Mouse (Mus musculus): ENCODE results near the gene Oip5. TPM values are rescaled to one million over a fixed set of nuclear protein-coding genes. Genes with fewer than 3 reads are reported as not detected.

The Oip5 gene
- polyA plus RNA-seq, 1 experiment = 53.0 TPM

GRCm38 (mm10) chr2:119581571-119581970 lies 36.7 kb downstream of the Oip5 start:
- H3K27ac ChIP-seq (ENCODE audit: insufficient read depth, low read length) = no peak overlapping the region
- no peak overlapping the region for H3K4me3 ChIP-seq (ENCODE audit: low read depth, low read length)
- TF ChIP-seq POLR2A (IDR thresholded peaks at IDR 0.05; ENCODE audit: insufficient read depth, low read length) (no peak), CTCF (IDR thresholded peaks at IDR 0.05; ENCODE audit: low read depth, low read length) (no peak), EP300 (IDR thresholded peaks at IDR 0.05; ENCODE audit: insufficient read depth, low read depth, low read length) (no peak)
- H3K4me1 ChIP-seq (ENCODE audit: control insufficient read depth, insufficient read depth, low read length) = no peaks in the 10 kb centered on the region
- H3K36me3 ChIP-seq (ENCODE audit: control insufficient read depth, insufficient read depth, low read length, poor library complexity, severe bottlenecking) = no peaks in the 10 kb centered on the region; the same call in 1 of the 2 replicates
- H3K27me3 ChIP-seq (ENCODE audit: control insufficient read depth, insufficient read depth, low read length, poor library complexity, severe bottlenecking) = no peaks in the 10 kb centered on the region
- no peak overlapping the region for H3K9ac ChIP-seq (ENCODE audit: low read depth, poor library complexity, severe bottlenecking)
- no peaks in the 10 kb centered on the region for H3K9me3 ChIP-seq (replicated peaks; ENCODE audit: control insufficient read depth, insufficient read depth, low read length, poor library complexity, severe bottlenecking)

DNA sequence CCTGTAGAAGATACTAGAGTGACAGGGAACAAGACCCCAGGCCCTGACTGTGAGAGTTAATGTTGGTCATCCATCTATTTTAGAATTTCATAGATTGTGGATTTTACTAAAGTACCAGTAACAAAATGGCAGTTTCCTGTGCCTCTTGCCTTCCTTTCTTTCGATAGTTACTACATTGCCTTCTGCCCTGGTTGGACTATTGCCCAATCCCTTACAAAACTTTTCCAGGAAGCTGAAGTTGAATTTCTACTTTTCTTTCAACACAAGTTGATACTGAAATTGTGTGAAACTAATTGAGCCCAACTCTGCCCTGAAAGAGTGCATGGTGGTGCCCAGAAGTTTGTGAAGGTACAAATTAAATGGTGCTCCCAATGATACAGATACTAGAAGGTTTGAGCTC lies 45.8 kb downstream of the Oip5 start:
- no peaks in the 10 kb centered on the region for H3K27me3 ChIP-seq (ENCODE audit: control insufficient read depth, insufficient read depth, low read length, poor library complexity, severe bottlenecking)
- H3K36me3 ChIP-seq (ENCODE audit: control insufficient read depth, insufficient read depth, low read length, poor library complexity, severe bottlenecking) = no peaks in the 10 kb centered on the region
- no peaks in the 10 kb centered on the region for H3K9me3 ChIP-seq (replicated peaks; ENCODE audit: control insufficient read depth, insufficient read depth, low read length, poor library complexity, severe bottlenecking)
- no peak overlapping the region for H3K27ac ChIP-seq (ENCODE audit: insufficient read depth, low read length)
- no peak overlapping the region for H3K4me3 ChIP-seq (ENCODE audit: low read depth, low read length)
- TF ChIP-seq POLR2A (IDR thresholded peaks at IDR 0.05; ENCODE audit: insufficient read depth, low read length) (no peak), EP300 (IDR thresholded peaks at IDR 0.05; ENCODE audit: insufficient read depth, low read depth, low read length) (no peak), CTCF (IDR thresholded peaks at IDR 0.05; ENCODE audit: low read depth, low read length) (no peak)
- no peak overlapping the region for H3K9ac ChIP-seq (ENCODE audit: low read depth, poor library complexity, severe bottlenecking)
- H3K4me1 ChIP-seq (ENCODE audit: control insufficient read depth, insufficient read depth, low read length) = no peaks in the 10 kb centered on the region

DNA sequence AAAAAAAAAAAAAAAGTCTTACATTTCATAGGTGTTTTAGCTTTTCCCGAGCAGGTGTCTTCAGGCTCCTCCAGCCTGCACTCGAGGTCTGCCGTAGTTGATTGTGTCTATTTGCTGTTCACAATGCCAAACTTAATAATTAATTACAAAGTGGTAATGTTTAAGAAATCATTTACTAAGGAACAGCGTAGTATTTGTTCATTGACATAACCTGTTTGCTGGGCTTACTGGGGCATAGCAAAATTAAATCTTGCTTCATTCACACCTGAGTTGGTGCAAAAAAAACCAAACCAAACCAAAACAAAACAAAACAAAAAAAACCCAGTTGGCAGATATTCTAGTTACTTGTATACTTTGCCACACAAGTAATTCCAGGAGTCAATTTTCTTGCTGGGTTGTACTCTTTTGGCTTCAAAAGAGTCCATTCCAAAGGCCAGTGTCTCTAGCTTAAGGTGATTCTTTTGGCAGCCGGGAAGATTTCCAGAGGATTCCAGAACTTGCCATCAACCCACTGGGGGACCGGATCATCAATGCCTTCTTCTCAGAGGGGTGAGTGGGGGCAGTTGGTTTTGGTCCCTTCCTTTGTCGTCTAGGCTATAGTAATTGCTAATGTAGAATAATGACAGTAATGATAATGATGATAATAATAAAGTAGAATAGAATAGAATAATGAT lies 52.0 kb downstream of the Oip5 start:
- Histone ChIP-seq H3K4me1 (ENCODE audit: control insufficient read depth, insufficient read depth, low read length) (no peaks in the 10 kb centered on the region), H3K27ac (ENCODE audit: insufficient read depth, low read length) (no peak overlapping the region), H3K9ac (ENCODE audit: low read depth, poor library complexity, severe bottlenecking) (no peak overlapping the region), H3K36me3 (ENCODE audit: control insufficient read depth, insufficient read depth, low read length, poor library complexity, severe bottlenecking) (no peaks in the 10 kb centered on the region), H3K9me3 (replicated peaks; ENCODE audit: control insufficient read depth, insufficient read depth, low read length, poor library complexity, severe bottlenecking) (no peaks in the 10 kb centered on the region), H3K4me3 (ENCODE audit: low read depth, low read length) (no peak overlapping the region), H3K27me3 (ENCODE audit: control insufficient read depth, insufficient read depth, low read length, poor library complexity, severe bottlenecking) (no peaks in the 10 kb centered on the region)
- TF ChIP-seq EP300 (IDR thresholded peaks at IDR 0.05; ENCODE audit: insufficient read depth, low read depth, low read length) = no peak
- no peak for TF ChIP-seq CTCF (IDR thresholded peaks at IDR 0.05; ENCODE audit: low read depth, low read length)
- no peak for TF ChIP-seq POLR2A (IDR thresholded peaks at IDR 0.05; ENCODE audit: insufficient read depth, low read length)

GRCm38 (mm10) chr2:119565284-119565683 lies 53.0 kb downstream of the Oip5 start:
- TF ChIP-seq EP300 (IDR thresholded peaks at IDR 0.05; ENCODE audit: insufficient read depth, low read depth, low read length) = no peak
- TF ChIP-seq POLR2A (IDR thresholded peaks at IDR 0.05; ENCODE audit: insufficient read depth, low read length) = no peak
- no peak for TF ChIP-seq CTCF (IDR thresholded peaks at IDR 0.05; ENCODE audit: low read depth, low read length)
- Histone ChIP-seq H3K4me3 (ENCODE audit: low read depth, low read length) (no peak overlapping the region), H3K36me3 (ENCODE audit: control insufficient read depth, insufficient read depth, low read length, poor library complexity, severe bottlenecking) (no peaks in the 10 kb centered on the region), H3K9me3 (replicated peaks; ENCODE audit: control insufficient read depth, insufficient read depth, low read length, poor library complexity, severe bottlenecking) (no peaks in the 10 kb centered on the region), H3K4me1 (ENCODE audit: control insufficient read depth, insufficient read depth, low read length) (no peaks in the 10 kb centered on the region), H3K27ac (ENCODE audit: insufficient read depth, low read length) (no peak overlapping the region), H3K27me3 (ENCODE audit: control insufficient read depth, insufficient read depth, low read length, poor library complexity, severe bottlenecking) (no peaks in the 10 kb centered on the region), H3K9ac (ENCODE audit: low read depth, poor library complexity, severe bottlenecking) (no peak overlapping the region)

GRCm38 (mm10) chr2:119561794-119562193 lies 56.5 kb downstream of the Oip5 start:
- no peak for TF ChIP-seq POLR2A (IDR thresholded peaks at IDR 0.05; ENCODE audit: insufficient read depth, low read length)
- TF ChIP-seq EP300 (IDR thresholded peaks at IDR 0.05; ENCODE audit: insufficient read depth, low read depth, low read length) = no peak
- TF ChIP-seq CTCF (IDR thresholded peaks at IDR 0.05; ENCODE audit: low read depth, low read length) = no peak
- H3K27me3 ChIP-seq (ENCODE audit: control insufficient read depth, insufficient read depth, low read length, poor library complexity, severe bottlenecking) = no peaks in the 10 kb centered on the region
- no peak overlapping the region for H3K27ac ChIP-seq (ENCODE audit: insufficient read depth, low read length)
- no peaks in the 10 kb centered on the region for H3K36me3 ChIP-seq (ENCODE audit: control insufficient read depth, insufficient read depth, low read length, poor library complexity, severe bottlenecking)
- H3K4me1 ChIP-seq (ENCODE audit: control insufficient read depth, insufficient read depth, low read length) = no peaks in the 10 kb centered on the region
- no peak overlapping the region for H3K4me3 ChIP-seq (ENCODE audit: low read depth, low read length)
- no peak overlapping the region for H3K9ac ChIP-seq (ENCODE audit: low read depth, poor library complexity, severe bottlenecking)
- no peaks in the 10 kb centered on the region for H3K9me3 ChIP-seq (replicated peaks; ENCODE audit: control insufficient read depth, insufficient read depth, low read length, poor library complexity, severe bottlenecking)

Other genes starting within 250 kb of the Oip5 start
- gene Ino80, start 140.8 kb downstream of the Oip5 start, polyA plus RNA-seq (2011; ENCODE audit: insufficient read depth, insufficient read length, low read depth, missing spikeins) = 27.8 and 28.0 TPM in 2 replicates
- gene Exd1, start 70.8 kb downstream of the Oip5 start, polyA plus RNA-seq (2011; ENCODE audit: insufficient read depth, insufficient read length, low read depth, missing spikeins) = 1.8 and 2.4 TPM in 2 replicates
- gene Chp1, start 70.8 kb downstream of the Oip5 start, polyA plus RNA-seq (2011; ENCODE audit: insufficient read depth, insufficient read length, low read depth, missing spikeins) = 50.6 and 52.6 TPM in 2 replicates
- 185 and 189 TPM in 2 replicates for gene Nusap1, start 171 bp downstream of the Oip5 start, polyA plus RNA-seq (2011; ENCODE audit: insufficient read depth, insufficient read length, low read depth, missing spikeins)
- gene Ndufaf1, start 44.4 kb upstream of the Oip5 start, polyA plus RNA-seq (2011; ENCODE audit: insufficient read depth, insufficient read length, low read depth, missing spikeins) = 56.0 and 59.3 TPM in 2 replicates
- 34.9 and 47.3 TPM in 2 replicates for gene Rtf1, start 56.6 kb upstream of the Oip5 start, polyA plus RNA-seq (2011; ENCODE audit: insufficient read depth, insufficient read length, low read depth, missing spikeins)
- gene Itpka, start 123.9 kb upstream of the Oip5 start, polyA plus RNA-seq (2011; ENCODE audit: insufficient read depth, insufficient read length, low read depth, missing spikeins) = 1.6 and 1.7 TPM in 2 replicates
- gene Ltk, start 142.0 kb upstream of the Oip5 start, polyA plus RNA-seq (2011; ENCODE audit: insufficient read depth, insufficient read length, low read depth, missing spikeins) = 1.1 and 1.6 TPM in 2 replicates
- gene Rpap1, start 169.1 kb upstream of the Oip5 start, polyA plus RNA-seq (2011; ENCODE audit: insufficient read depth, insufficient read length, low read depth, missing spikeins) = 42.6 and 43.3 TPM in 2 replicates
- gene Tyro3, start 179.3 kb upstream of the Oip5 start, polyA plus RNA-seq (2011; ENCODE audit: insufficient read depth, insufficient read length, low read depth, missing spikeins) = 38.4 and 45.2 TPM in 2 replicates